Mouse (Mus musculus) lung, adult 2 months (tissue): Measurements from ENCODE around the gene Tbx20. TPM values are rescaled to one million over a fixed set of nuclear protein-coding genes. Genes with fewer than 3 reads are reported as not detected.

Experiments used
- DNase-seq: peaks from one replicate; pipeline ENCODE4 v3.0.0; 2022
- H3K4me1 ChIP-seq: fragments of 200-500 bp; 2 replicates; pipeline ENCODE4 v1.6.1; 2011; ENCODE audit warnings: low read length; ENCODE audit not compliant: control insufficient read depth, insufficient read depth
- H3K4me3 ChIP-seq: fragments of 200-500 bp; replicated peaks from 2 replicates; pipeline ENCODE3; 2011; ENCODE audit warnings: low read depth, mild to moderate bottlenecking, control low read depth, low read length; ENCODE audit errors: extremely low read depth
- CTCF ChIP-seq: fragments of 200-500 bp; IDR thresholded peaks from 2 replicates; pipeline ENCODE4 v1.5.1; 2011; ENCODE audit warnings: mild to moderate bottlenecking, low read length, control low read depth; ENCODE audit not compliant: insufficient read depth
- POLR2A ChIP-seq: fragments of 200-500 bp; IDR thresholded peaks from 2 replicates; pipeline ENCODE4 v1.6.1; 2011; ENCODE audit warnings: low read depth, mild to moderate bottlenecking, control low read depth, low read length, borderline replicate concordance; ENCODE audit errors: extremely low read depth
- WGBS: fragments of 180-500 bp; shearing (Covaris S2); methylation state at CpG from one replicate; pipeline ENCODE4 v1.1.7; 2018; 5-methylcytosine and 5-hydroxymethylcytosine counted together
- polyA plus RNA-seq: library from polyadenylated mRNA; depleted of rRNA; stranded (reverse); fragments of >200 nt; gene quantifications from 2 replicates; pipeline ENCODE4 v1.2.3, GENCODE M21; 2012; rRNA removed

Gene Tbx20
- 1.6 and 1.8 TPM in 2 replicates for polyA plus RNA-seq

DNA sequence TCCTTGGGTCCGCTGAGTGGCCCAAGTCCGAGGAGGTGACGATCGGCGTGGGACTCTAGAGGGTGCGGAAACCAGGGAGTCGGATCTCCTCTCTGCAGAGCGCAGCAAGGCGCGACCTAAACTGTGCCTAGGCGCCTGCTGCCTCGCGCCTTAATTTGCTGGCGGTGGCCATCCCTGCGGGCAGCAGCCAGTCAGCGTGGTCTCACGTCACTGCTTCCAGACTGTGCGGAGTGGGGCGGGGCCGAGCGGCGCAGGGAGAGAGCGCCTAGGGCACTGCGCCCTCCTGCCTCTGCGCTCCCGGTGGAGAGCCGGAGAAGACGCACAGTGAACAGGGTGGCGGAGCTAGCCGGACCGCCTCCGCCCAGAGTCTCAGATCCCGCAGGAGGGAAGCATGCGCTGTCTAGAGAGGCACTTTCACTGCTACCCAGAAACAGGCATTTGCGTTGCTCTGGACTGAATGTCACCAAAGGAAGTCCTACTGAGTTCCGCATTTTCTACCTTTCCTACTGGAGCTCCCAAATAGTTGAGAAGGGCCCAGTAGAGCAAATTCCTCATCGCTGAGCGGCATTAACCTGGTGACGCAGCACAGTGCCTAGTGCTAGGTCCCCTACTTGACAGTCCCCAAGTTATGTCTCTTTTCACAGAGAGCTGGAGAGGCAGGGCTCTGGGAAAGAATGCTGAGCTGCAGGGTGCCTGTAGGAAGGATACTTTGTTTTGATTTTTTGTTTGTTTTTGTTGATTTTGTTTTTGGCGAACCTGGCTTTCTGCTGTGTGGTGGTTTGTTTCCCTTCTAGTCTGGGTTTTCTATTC, at the start of gene Tbx20:
TSS of gene Tbx20 (minus strand) at position 144 of the 810 bp plus-strand sequence.
- Histone ChIP-seq H3K4me3 (no peak within 1 kb of the TSS), H3K4me1 (peaks cover 4% of the 10 kb centered on the region; the same call in 1 of the 2 replicates)
- TF ChIP-seq CTCF (no peak), POLR2A (no peak)
- WGBS = 1% methylated on average over 40 of the region's 40 CpGs
- no peak for DNase-seq

DNA sequence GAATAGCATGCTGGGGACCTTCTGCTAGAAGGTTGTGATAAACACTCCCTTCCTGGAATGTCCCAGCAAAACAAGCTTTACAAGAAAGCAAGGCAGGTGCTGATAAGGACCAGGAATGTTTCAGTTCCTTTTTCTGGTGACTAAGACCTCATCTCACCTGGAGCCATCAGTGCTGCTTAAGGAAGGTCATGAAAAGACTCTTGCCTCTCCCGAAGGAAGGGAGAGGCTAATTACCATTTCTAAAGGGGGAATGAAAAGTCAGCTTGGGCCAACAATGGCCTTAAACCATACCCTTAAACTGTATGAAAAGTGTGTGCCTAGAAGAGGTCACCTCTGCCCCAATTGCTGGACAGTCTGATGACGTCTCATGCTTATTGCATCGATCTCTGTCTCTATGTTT, 44.4 kb upstream of the Tbx20 start:
- 74% methylated on average over 3 of the region's 3 CpGs for WGBS
- TF ChIP-seq POLR2A (no peak), CTCF (no peak)

GRCm38 (mm10) chr9:24812461-24812860, 38.4 kb upstream of the Tbx20 start:
- TF ChIP-seq CTCF (no peak), POLR2A (no peak)
- DNase-seq = no peak

More for the DNA sequence above, 44.4 kb upstream of the Tbx20 start:
- Histone ChIP-seq H3K4me1 (no peaks in the 10 kb centered on the region), H3K4me3 (no peak overlapping the region)
- no peak for DNase-seq

GRCm38 (mm10) chr9:24792110-24792509, 18.0 kb upstream of the Tbx20 start:
- Histone ChIP-seq H3K4me3 (no peak overlapping the region), H3K4me1 (no peaks in the 10 kb centered on the region)
- WGBS = 73% methylated on average over 2 of the region's 2 CpGs
- no peak for DNase-seq
- TF ChIP-seq POLR2A (no peak), CTCF (no peak)

More at GRCm38 (mm10) chr9:24812461-24812860, 38.4 kb upstream of the Tbx20 start:
- 78% methylated on average over 6 of the region's 6 CpGs for WGBS
- no peak overlapping the region for H3K4me3 ChIP-seq
- H3K4me1 ChIP-seq = no peaks in the 10 kb centered on the region

DNA sequence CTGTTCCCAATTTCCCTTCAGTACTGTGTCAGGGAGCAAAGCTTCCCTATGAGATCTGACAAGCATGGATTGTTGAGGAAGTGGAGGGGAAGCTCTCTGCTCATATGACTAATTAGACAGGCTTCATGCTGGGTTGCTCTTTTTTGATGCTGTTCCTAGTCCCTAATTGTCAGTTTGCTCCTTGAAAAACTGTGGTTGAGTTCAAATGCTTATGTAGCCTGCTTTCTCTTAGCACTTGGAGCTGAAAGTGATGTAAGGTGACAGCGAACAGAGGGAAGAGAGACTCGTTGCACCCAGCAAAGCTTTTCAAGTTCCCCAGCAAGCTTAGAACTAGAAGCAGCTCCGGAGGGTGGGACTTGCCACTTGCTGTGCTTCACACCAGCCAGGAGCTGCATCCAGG, 15.3 kb upstream of the Tbx20 start:
- DNase-seq = no peak
- 54% methylated on average over 3 of the region's 3 CpGs for WGBS
- no peak for TF ChIP-seq CTCF
- TF ChIP-seq POLR2A = no peak
- H3K4me1 ChIP-seq = no peaks in the 10 kb centered on the region
- H3K4me3 ChIP-seq = no peak overlapping the region

DNA sequence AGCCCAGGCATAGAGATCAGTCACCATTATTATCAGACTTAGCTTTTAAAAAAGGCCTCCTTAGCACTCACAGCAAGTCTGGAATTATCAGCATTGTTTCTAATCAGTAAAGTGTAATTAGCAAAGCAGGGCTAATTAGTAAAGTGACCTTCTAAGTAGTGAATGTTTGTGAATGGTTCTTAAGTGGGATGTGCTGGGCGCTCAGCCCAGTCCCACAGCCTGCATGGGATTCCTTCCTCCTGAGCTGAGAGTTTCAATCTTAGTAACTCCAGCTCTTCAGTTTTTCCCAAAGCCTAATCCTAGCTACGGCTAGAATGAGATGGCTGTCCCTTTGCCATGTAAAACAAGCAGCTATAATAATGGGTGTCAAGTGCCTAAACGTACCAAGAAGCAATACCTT, 8.2 kb upstream of the Tbx20 start:
- WGBS = 39% methylated on average over 3 of the region's 3 CpGs
- H3K4me1 ChIP-seq = no peaks in the 10 kb centered on the region
- DNase-seq = no peak
- no peak for TF ChIP-seq POLR2A
- TF ChIP-seq CTCF = no peak
- no peak overlapping the region for H3K4me3 ChIP-seq

- DNase-seq = no peak
- Histone ChIP-seq H3K4me1 (no peaks in the 10 kb centered on the region), H3K4me3 (no peak overlapping the region)
- WGBS = 2% methylated on average over 32 of the region's 32 CpGs
- TF ChIP-seq CTCF (no peak), POLR2A (no peak)
Observed at GRCm38 (mm10) chr9:24780929-24781441, 6.9 kb upstream of the Tbx20 start.

DNA sequence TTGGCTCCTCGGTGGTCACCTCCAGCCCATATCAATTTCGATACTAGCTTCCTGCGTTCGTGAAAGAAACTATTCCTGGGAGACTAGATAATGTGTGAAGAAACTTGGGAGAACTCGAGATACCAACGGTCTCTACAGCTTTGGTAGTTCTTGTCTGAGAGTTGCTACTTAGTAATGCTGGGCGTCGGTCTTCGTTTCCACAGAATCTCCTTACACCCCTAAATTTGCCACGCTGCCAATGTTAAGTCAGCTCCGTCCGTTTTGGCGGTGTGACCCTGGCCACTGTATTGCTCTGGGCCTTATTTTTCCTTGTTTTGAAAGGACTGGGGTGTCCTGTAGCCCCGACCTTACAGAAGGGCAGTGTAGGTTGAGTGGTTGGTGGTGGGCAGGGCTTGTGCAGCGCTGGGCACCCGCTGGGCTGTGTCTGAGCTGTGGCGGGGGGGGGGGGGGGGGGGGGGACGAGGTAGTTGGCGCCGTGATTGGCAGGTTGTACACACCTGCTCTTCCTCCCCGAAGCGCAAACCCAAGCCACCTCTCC, 6.4 kb upstream of the Tbx20 start:
- TF ChIP-seq CTCF (no peak), POLR2A (no peak)
- WGBS = 5% methylated on average over 18 of the region's 22 CpGs
- Histone ChIP-seq H3K4me3 (no peak overlapping the region), H3K4me1 (no peaks in the 10 kb centered on the region)
- DNase-seq = no peak

- Histone ChIP-seq H3K4me3 (no peak overlapping the region), H3K4me1 (no peaks in the 10 kb centered on the region)
- DNase-seq = no peak
- TF ChIP-seq POLR2A = no peak
- TF ChIP-seq CTCF = no peak
- 13% methylated on average over 3 of the region's 3 CpGs for WGBS
Observed at GRCm38 (mm10) chr9:24779975-24780374, 5.9 kb upstream of the Tbx20 start.
